Mouse (Mus musculus) cerebellum, adult 2 months (tissue): ENCODE results near the gene Krt33a.

Experiments used
- CTCF ChIP-seq: fragments of 200-500 bp; IDR thresholded peaks from 2 replicates; pipeline ENCODE4 v1.5.1; 2011; ENCODE audit warnings: low read depth, mild to moderate bottlenecking, control low read depth, low read length, moderate library complexity, borderline replicate concordance; ENCODE audit not compliant: insufficient read depth
- POLR2A ChIP-seq: fragments of 200-500 bp; IDR thresholded peaks from 2 replicates; pipeline ENCODE4 v1.6.1; 2011; ENCODE audit warnings: low read length, control low read depth, borderline replicate concordance; ENCODE audit not compliant: insufficient read depth

- TF ChIP-seq CTCF (no peak; the same call in 1 of the 2 replicates), POLR2A (no peak)
These were observed 9.4 kb downstream of the Krt33a start for GRCm38 (mm10) chr11:100006624-100007023.
